Mouse (Mus musculus): ENCODE results near the gene Slk. TPM values are rescaled to one million over a fixed set of nuclear protein-coding genes. Genes with fewer than 3 reads are reported as not detected.
"Not testable (repeated sequence)": the region's sequence is repeated elsewhere in the genome, so short reads cannot be mapped to it uniquely, and the experiment has no call there.

The Slk gene
- total RNA-seq, 2 experiments from 2014 or later = 51.3 to 55.7 TPM

DNA sequence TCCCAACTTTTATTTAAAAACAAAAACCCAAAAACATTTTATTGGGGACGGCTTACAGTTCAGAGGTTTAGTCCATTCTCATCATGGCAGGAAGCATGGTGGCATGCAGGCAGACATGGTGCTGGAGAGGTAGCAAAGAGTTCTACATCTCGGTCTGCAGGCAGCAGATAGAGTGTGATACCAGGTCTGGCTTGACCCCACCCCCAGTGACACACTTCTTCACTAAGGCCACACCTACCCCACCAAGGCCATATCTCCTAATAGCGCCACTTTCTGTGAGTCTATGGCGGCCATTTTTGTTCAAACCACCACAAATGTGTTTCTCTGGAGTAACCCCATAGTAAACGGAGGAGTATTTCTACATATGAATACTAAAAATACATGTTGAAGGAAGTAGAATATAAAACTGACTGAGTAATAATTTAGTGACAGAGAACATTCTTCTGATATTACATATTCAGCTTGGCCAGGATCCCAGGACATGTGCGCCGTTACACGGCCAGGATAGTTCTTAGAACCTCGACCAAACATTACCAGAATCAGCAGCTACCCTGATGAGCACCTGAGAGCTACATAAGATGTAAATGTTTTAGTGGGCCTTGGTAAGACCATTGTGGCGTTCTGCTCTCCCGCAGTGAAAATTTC, 30.9 kb upstream of the Slk start:
- no peak for DNase-seq (ENCODE audit: extremely low spot score in 1 of 2, low spot score in 2 of 2)
- TF ChIP-seq CTCF (IDR thresholded peaks at IDR 0.05) = no peak
- intact Hi-C loops (cut with DNase I) = no loop called here
- no peak overlapping the region for H3K4me3 ChIP-seq
- H3K27ac ChIP-seq = no peak overlapping the region

- intact Hi-C loops (cut with DNase I) = no loop called here
- TF ChIP-seq CTCF (IDR thresholded peaks at IDR 0.05) = no peak
- no peak overlapping the region for H3K27ac ChIP-seq
- no peak for DNase-seq (ENCODE audit: extremely low spot score in 1 of 2, low spot score in 2 of 2)
- no peak overlapping the region for H3K4me3 ChIP-seq
Measured at GRCm38 (mm10) chr19:47549174-47549573, 30.3 kb upstream of the Slk start.

- TF ChIP-seq CTCF (IDR thresholded peaks at IDR 0.05) = no peak
- Histone ChIP-seq H3K4me3 (no peak overlapping the region), H3K27ac (no peak overlapping the region)
- intact Hi-C loops (cut with DNase I) = no loop called here
- no peak for DNase-seq (ENCODE audit: extremely low spot score in 1 of 2, low spot score in 2 of 2)
Measured at GRCm38 (mm10) chr19:47549584-47549983, 29.9 kb upstream of the Slk start.

DNA sequence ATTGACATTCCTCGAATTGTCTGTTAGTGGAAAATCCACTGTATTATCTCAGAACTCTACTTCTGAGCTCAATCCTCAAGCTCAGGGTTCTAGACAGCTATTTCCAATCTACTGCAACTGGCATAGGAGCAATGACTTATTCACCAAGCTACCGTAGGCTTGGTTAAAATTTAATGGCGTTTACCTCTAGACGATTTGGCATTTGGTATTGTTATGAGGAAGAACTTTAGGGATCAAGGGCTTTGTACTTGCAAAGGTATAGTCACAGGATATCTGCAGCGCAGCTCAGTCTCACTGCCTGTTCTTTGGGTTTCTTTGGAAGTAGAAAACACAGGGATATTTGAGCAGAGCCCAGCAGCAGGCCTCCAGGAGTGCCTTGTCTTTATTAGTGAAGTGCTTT, 20.3 kb upstream of the Slk start:
- Histone ChIP-seq H3K27ac (peak overlapping the region; percentile 51; the same call in 1 of the 2 replicates), H3K4me3 (no peak overlapping the region)
- DNase-seq (ENCODE audit: extremely low spot score in 1 of 2, low spot score in 2 of 2) = no peak
- TF ChIP-seq CTCF (IDR thresholded peaks at IDR 0.05) = no peak
- intact Hi-C loops (cut with DNase I) = no loop called here

DNA sequence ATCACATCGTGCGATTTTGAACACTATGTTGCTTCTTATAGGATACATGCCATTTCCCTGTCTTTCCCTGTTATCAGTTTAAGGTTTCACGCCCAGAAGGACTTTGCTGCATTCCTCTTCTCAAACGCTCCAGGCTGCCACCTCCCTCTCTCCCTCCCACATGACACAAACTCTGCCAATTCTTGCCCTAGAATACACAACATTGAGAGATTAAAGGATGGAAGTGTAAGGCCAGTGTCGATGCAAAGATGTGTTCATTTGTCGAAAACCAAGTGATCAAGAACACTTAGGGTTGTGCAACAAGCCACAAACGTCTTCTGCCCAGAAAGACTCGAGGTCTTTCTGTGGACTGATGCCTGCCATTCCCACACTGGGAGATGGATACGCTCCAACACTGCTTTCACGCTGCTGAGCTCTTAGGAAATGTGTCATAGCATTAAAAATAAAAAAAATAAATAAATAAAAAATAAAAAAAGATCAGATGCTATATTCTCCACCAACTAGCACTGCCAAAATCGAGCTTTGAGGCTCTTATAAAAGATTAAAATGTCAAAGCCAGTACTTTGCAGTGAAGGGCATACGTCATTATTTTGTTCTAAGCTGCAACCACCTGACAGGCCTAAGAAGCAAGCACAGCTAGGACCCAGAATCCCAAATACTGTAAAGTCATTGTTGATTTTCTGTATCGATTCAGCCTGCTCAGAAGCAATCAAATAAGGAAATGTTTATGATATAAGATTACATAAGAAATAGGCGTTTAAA, 19.5 kb upstream of the Slk start:
- DNase-seq (ENCODE audit: extremely low spot score in 1 of 2, low spot score in 2 of 2) = peak; percentile 19 to 37
- Histone ChIP-seq H3K27ac (peak overlapping the region; percentile 51), H3K4me3 (no peak overlapping the region)
- intact Hi-C loops (cut with DNase I) = no loop called here
- TF ChIP-seq CTCF (IDR thresholded peaks at IDR 0.05) = no peak

DNA sequence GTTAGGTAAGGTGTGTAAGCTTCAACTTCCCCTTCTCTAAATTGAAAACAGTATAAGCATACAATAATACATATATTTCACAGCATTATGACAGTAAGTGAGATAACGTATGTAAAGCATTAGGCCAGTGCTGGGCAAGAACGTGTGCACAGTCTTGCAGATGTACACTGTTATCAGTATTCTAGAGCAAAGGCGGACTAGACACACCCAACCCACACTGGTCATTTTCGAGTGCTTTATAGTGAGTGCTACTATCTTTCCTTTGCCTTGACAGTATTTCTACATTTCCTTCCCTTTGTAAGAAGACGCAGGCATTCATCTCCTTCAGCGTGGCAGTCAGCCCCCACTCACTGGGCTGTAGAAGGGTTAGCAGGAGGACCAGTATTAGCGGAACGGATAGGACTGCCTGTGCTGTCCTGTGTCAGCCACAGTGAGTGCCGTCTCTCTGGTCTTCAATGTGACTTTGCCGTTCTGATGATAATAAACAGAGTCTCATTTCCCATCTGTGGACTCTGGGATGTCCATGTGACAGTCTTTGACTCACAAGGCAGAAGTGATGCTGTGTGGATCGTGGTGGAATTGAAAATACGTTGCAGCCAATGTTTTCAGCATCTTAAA, 18.8 kb upstream of the Slk start:
- Histone ChIP-seq H3K27ac (peak overlapping the region; percentile 41; the same call in 1 of the 2 replicates), H3K4me3 (no peak overlapping the region)
- intact Hi-C loops (cut with DNase I) = no loop called here
- no peak for TF ChIP-seq CTCF (IDR thresholded peaks at IDR 0.05)
- DNase-seq (ENCODE audit: extremely low spot score in 1 of 2, low spot score in 2 of 2) = no peak

- Histone ChIP-seq H3K27ac (no peak overlapping the region), H3K4me3 (no peak overlapping the region)
- intact Hi-C loops (cut with DNase I) = no loop called here
- DNase-seq (ENCODE audit: extremely low spot score in 1 of 2, low spot score in 2 of 2) = no peak
- TF ChIP-seq CTCF (IDR thresholded peaks at IDR 0.05) = no peak
Measured at GRCm38 (mm10) chr19:47561996-47562441, 17.5 kb upstream of the Slk start.

DNA sequence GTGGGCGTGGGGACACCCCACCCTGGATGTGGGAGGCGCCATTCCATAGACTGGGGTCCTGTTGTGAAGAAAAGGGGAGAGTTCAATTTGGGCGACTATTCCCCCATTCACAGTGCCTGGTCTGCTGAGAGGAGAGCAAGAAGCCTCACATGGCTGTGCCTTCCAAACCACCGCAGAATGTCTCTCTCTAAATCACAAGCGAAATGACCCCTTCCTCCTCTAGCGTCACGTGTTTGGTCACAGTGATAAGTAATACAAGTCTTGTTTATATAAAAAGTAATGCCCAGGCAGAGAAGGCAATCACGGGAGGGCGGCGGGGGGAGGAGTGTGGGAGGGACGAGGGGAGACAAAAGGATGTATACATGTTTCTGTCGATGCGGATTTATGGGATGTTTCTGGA, 15.8 kb upstream of the Slk start:
- no peak for TF ChIP-seq CTCF (IDR thresholded peaks at IDR 0.05)
- Histone ChIP-seq H3K4me3 (no peak overlapping the region), H3K27ac (no peak overlapping the region)
- intact Hi-C loops (cut with DNase I) = no loop called here
- DNase-seq (ENCODE audit: extremely low spot score in 1 of 2, low spot score in 2 of 2) = no peak

GRCm38 (mm10) chr19:47565031-47565654, 14.3 kb upstream of the Slk start:
- DNase-seq (ENCODE audit: extremely low spot score in 1 of 2, low spot score in 2 of 2) = no peak
- intact Hi-C loops (cut with DNase I) = no loop called here
- TF ChIP-seq CTCF (IDR thresholded peaks at IDR 0.05) = no peak
- no peak overlapping the region for H3K4me3 ChIP-seq
- no peak overlapping the region for H3K27ac ChIP-seq

DNA sequence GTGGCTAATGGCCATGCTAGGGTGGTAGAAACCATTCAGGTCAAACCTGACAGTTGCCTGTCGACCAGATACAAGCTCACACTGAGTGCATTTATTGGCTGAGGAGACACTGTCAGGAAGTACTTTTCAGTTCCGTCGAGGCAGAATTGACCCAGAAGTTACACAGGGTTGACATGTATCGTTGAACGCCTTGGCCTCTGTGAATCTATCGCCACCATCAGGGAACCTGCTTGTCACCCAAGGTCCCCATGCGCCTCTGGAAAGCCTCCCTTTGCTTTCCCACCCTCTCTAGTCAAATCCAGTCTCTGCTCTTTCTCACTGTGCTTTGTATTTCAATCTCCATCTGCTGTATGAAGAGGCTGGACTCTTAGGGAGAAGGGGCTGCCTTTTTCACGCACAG, 13.5 kb upstream of the Slk start:
- Histone ChIP-seq H3K4me3 (no peak overlapping the region), H3K27ac (no peak overlapping the region)
- intact Hi-C loops (cut with DNase I) = no loop called here
- no peak for TF ChIP-seq CTCF (IDR thresholded peaks at IDR 0.05)
- DNase-seq (ENCODE audit: extremely low spot score in 1 of 2, low spot score in 2 of 2) = no peak

DNA sequence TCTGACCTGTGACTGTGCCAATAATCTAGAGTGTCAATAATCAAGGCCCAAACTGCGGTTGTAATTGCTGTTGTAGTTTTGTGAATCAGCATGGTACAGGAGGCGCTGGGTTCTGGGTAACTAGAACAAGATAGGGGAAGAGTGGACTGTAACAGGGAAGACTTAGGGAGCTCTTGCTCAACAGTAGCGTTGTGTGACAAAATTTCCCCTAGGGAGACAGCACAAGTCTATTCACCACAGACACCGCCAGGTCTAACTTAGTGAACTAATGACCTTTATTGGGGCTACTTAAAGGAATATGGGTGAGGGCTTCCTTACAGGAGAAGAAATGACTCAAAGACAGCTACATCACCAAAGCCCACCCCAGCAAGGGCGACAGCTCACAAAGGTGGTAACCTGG, 9.4 kb upstream of the Slk start:
- DNase-seq (ENCODE audit: extremely low spot score in 1 of 2, low spot score in 2 of 2) = no peak
- no peak for TF ChIP-seq CTCF (IDR thresholded peaks at IDR 0.05)
- intact Hi-C loops (cut with DNase I) = no loop called here
- Histone ChIP-seq H3K27ac (no peak overlapping the region), H3K4me3 (no peak overlapping the region)

DNA sequence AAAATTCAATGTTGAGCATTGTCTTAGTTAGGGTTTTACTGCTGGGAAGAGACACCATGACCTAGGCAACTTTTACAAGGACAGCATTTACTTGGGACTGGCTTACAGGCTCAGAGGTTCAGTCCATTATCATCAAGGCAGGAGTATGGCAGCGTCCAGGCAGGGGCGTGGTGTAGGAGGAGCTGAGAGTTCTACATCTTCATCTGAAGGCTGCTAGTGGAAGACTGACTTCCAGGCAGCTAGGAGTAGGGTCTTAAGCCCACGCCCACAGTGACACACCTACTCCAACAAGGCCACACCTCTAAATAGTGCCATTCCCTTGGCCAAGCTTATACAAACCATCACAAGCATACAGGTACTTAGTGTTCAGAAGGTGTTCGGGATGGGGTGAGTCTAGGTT, 7.5 kb upstream of the Slk start:
- DNase-seq (ENCODE audit: extremely low spot score in 1 of 2, low spot score in 2 of 2); H3K4me3 ChIP-seq; H3K27ac ChIP-seq; intact Hi-C loops (cut with DNase I): not testable (repeated sequence)
